Mouse (Mus musculus): Measurements from ENCODE around the gene Maco1.

- TF ChIP-seq POLR2A (IDR thresholded peaks at IDR 0.05; ENCODE audit: insufficient read depth, low read length) = no peak
- no peak for TF ChIP-seq CTCF (IDR thresholded peaks at IDR 0.05; ENCODE audit: low read depth, low read length)
Measured at GRCm38 (mm10) chr4:134754941-134755340, 98.2 kb downstream of the Maco1 start.

Measured in ES-Bruce4 (cell line).